Mouse (Mus musculus) T-cell, adult 2 months (primary cell): Measurements from ENCODE around the gene Eef1e1.
"Not testable (repeated sequence)": the region's sequence is repeated elsewhere in the genome, so short reads cannot be mapped to it uniquely, and the experiment has no call there.

ENCODE experiments used
- DNase-seq: peaks from one replicate; pipeline ENCODE4 v3.0.0; 2022; ENCODE audit warnings: low spot score

Gene Eef1e1

DNA sequence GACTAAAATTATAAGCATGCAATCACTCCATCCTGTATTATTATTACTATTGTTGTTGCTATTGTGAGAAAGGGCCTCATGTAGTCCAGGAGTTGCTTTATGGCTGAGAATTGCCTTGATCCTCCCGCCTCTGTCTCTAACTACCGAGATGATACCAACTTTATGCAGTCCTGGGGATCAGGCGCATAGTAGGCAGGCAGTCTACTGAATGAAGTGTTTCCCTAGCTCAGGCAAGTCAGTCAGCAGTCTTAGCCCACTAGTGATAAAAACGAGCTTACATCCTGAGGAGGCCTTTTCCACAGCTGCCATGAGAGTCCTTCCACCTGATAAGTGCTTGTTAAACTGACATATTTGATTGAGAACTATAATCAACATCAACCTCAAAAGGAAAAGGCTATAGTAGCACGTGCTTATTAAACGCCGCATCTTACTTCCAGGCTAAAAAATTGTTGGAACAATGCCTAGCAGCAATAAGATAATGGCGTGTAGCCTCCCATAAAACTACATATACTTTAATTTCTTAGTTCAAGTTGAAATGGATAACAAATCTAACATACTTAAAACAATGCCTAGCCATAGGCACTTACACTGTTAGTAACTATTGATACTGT lies 34.5 kb downstream of the Eef1e1 start:
- no peak for DNase-seq

DNA sequence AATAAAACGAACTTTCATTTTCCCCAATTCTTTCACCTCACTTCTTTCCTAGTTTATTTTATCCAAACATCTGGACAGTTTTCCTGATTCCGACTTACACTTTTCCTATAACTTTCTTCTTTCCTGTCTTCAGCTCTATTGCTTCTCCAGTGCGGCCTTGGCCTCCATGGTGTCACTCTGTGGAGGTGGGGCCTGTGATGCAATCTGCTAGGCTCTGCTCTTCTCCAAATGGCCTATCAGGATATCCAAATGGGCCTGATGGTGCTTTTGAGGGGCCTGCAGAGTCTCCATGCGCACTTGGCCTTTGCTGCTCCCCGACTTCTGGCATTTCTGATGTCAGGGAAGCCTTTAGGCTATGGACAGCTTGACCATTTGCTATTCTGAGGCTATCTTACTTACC lies 35.6 kb downstream of the Eef1e1 start:
- no peak for DNase-seq

DNA sequence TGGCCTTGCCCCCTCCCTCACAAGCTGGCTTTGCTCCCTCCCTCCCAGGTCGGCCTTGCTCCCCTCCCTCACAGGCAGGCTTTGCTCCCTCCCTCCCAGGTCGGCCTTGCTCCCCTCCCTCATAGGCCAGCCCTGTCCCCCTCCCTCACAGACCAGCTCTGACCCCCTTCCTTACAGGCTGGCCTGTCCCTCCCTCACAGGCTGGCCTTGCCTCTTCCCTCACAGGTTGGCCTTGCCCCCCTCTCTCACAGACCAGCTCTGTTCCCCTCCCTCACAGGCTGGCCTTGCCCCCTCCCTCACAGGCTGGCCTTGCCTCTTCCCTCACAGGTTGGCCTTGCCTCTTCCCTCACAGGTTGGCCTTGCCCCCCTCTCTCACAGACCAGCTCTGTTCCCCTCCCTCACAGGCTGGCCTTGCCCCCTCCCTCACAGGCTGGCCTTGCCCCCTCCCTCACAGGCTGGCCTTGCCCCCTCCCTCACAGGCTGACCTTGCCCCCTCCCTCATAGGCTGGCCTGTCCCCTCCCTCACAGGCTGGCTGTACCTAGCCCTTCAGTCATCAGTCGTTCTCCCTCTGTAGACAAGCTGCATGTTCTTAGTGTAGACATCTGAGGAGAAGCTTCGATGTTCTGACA lies 40.7 kb downstream of the Eef1e1 start:
- not testable (repeated sequence) for DNase-seq

DNA sequence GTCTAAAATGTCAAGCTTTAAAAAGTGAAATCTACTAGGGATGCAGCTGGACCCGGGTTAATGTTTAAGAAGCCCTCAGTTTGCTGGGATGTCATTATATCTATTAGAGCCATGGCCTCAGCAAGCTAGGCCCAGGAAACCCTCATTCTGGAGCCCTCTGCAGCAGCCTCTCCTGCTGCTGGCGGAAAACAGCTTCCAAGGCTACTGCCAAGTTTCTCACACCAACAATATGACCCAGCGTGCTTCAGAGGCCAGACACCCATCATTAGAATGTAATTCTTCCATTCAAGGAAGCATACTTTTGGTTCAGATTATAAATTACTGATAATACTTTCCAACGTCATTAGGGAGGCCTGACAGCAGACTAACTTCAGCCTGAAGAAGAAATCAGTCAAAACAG lies 42.0 kb downstream of the Eef1e1 start:
- DNase-seq, result no peak

DNA sequence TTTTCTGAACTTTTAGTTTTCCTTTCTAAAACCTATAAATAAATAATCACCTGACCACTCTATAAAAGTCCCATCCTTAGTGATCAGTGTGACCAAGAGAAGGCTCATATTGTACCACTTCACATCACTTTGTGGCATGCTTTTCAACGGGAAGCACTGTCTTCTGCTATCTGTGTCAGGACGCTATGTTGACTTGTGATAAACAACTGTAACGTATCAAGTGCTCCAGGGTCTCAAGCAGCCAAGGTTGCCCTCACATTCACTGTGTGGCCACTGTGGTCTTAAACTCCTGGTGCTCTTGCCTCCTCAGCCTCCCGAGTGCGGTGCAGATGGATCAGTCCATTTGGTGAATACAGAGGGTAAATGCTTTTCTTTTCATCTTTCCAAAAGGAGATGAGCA lies 43.2 kb downstream of the Eef1e1 start:
- DNase-seq, result no peak

DNA sequence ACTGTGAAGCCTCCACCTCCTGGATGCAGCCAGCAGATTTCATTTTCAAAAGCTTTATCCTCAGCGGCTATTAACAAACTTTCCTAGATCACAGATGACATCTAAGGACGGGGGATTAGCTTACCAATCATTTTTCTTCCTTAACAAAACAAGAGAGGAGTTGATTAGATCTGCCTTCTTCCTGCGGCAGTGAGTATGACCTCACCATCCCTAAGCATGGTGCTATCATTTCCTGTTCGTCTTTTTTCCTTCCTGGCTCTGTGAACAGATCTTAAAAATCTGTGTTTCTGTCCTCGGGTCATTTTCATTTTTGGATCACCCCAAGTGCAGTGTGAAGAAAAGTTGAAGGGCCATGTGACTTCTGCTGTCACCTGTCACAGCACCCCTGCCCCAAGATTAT lies 44.6 kb downstream of the Eef1e1 start:
- DNase-seq, result no peak

DNA sequence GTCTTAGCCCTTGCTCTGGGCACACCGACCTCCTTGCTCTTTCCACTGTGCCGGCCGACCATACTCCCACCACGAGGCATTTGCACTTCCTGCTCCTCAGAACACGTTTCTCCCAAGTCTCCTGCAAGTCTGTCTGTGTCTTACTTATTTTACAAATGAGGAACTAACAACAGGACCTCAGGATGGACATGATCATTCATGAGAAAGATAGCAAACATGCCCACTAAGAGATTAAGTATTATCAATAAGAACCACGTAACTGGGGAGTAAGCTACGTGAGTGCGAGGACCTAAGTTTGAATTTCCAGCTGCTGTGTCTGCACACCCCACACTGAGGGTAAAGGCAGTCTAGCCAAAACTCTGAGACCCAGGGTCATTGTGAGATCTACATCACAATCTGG lies 45.3 kb downstream of the Eef1e1 start:
- no peak for DNase-seq

DNA sequence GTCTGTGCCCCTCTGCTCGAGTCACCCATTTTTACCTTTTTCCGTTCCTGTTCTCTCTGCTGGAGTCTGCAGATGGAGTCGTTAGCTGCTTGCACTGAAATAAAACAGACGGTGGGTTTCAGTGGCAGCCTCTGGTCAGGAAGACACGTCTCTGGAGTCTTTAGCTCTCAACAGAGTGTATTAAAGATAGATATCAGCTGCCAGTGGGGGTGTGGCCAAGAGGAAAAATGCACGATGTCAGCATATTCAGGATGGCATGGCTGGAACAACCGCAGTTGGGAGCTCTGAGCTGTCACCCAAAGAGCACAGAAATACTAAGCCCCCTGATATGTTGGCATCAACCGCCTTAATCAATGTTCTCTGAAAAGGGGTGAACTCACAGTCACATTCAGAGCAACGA lies 46.2 kb downstream of the Eef1e1 start:
- no peak for DNase-seq

DNA sequence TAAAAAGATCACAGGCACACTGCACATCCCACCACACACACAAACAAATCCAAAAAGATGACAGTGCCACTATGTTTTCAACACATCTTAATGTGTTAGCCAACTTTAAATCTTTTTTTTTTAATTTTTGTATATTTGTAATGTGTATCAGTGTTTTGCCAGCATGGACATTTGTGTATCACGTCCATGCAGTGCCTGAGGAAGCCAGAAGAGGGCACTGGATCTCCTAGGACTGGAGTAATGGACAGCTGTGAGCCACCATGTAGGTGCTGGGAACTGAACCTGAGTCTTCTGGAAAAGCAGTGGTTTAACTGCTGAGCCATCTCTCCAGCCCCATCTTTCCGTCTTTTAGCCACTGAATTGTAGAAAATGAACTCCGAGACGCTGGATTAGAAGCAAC lies 46.7 kb downstream of the Eef1e1 start:
- DNase-seq, result no peak

DNA sequence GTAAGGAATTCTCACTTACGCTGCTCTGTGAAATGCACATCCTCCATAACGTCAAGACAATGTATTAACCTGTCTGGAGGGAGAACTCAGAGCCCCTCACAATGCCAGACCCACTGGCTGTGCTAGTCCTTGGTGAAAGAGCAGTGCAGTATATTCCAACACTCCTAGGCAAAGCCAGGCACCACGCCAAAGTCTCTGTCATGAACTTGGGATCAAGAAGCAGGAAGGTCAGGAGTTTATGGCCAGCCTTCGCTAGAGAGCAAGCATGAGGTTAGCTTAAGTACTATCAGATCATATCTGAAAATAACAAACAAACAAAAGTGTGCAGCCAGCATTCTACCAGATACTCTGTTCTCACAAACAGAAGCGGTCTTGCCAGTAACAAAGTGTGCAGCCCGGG lies 48.5 kb downstream of the Eef1e1 start:
- DNase-seq, result no peak

DNA sequence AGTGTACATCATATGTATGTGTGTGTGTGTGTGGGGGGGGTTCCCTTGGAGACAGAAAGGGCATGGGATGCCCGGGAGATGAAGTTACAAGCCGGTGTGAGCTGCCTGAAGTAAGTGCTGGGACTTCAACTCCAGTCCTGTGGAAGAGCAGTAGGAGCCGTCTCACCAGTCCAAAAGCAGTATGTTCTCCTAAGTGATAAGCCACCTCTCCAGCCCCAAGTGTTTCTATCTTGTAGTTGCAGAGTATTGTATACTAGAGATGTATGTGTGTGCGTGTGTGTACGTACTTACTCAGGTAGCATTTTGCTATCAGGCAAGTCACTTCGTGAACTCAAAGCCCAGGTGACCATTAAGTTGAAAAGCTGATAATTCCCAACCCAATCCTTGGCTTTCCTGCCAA lies 51.7 kb downstream of the Eef1e1 start:
- no peak for DNase-seq

DNA sequence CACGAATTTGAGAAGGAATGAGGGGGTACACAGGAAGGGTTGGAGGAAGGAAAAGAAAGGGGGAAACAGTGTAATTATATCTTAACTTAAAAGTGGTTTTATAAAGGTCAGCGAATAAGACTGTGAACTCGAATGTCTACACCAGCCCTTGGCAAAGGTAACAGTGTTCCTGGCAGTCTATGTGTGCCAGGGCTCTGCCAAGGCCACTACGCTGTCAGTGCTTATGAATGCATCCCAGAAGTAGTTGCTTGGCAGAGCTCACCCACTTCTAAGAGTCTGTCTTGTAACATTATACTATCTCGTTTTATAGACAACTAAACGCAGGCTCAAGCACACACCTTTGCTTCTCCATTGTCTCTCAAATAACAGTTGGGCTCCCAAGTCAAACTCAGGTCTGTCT lies 53.5 kb downstream of the Eef1e1 start:
- DNase-seq, result no peak

DNA sequence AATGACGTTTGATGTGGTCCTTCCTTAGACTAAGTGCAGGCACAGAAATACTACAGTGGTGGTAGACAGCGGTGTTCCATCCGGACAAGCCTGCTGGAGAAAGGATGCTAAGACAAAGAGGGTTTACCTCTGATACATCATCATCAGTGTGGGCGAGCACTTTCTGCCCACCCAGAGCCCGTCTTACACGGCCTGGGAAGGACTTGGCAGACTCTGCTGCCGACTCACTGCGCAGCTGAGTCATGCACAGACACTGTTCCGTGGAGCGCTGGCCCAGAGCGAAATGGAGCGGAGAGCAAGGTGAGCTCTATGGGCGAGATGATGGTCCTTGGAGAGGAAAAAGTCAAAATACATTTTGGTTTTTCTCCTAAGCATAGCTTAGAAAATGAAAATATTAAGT lies 55.9 kb downstream of the Eef1e1 start:
- DNase-seq, result no peak

DNA sequence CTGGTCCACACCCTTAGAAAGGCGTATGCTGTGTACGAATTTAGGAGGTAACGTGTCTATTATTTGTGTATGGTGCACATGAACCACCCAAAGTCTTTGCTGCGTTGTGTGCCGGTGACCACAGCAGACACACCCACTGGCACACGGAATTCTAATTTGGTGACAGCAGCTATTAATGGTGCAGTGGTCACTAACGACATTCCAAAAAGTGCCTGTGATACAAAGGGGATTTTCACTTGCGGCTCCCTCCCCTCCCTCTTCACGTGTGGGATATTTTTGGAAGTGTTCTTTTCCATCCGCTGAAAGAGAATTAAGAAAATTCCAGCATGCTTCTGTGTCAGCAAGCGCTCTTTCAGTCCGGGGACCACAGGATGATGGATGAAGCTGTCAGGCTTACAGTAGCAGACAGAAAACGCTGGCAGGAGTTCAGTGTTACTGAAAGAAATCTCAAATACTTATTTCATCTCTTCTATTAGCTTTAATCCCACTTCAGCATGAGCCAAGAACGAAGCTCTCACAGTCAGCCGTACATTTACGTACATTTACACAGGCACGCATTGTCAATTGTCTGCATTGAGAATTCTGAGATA lies 56.5 kb downstream of the Eef1e1 start:
- no peak for DNase-seq

DNA sequence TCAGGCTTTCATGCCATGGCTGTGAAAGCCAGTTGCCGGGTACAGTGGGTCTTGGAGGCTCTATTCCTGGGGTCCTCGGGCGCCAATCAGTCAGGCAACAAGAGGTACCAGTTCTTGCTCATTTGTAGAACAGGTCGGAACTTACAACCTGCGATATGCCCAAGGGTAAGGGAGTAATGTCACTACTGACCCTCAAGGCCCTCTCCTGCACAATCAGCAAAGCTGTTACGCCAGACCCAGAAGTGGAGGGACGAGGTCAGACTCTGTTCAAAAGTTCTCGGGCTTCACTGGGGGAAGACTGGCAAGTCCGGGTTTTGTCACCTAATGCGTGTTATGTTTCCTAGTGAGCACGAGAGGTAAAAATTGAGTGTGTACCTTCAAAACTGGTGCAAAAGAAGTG lies 58.0 kb downstream of the Eef1e1 start:
- DNase-seq, result no peak

DNA sequence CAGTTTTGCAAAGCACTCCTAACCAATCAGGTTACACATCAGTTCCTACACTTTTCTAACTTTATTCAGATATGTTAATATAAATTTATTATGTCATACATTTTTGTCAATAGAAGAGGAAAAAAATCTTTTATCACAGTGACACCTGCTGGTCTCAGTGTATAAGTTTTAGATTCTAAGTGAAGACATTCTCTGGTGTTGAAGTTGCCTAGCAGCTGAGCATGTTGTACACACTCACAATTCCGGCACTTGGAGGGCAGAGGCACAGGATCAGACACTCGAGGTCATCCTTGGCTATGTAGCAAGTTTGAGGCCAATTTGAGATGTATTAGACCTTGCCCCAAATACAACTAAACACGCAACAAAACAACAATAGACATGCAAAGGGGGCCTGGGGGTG lies 61.8 kb downstream of the Eef1e1 start:
- DNase-seq, result no peak

DNA sequence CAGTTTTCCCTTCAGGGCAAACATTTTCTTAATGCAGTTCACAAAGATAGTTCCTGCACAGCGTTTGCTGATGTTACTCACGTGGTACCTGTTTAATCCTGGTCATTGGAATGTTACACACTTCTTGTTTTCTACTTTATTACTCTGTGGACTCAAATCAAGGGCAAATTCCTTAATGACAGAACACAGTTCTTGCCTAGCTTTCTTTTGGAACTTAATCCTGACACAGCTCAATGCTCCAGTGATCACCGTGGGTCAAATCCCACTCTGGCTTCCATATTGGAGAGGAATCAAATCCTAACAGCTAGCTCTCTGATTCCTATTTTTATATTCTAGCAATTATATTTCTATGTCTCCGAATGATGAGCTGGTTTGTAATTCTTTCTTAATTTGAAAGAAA lies 62.4 kb downstream of the Eef1e1 start:
- DNase-seq, result no peak
